Comparison of ENCODE assay signal across 26 mouse cellular contexts in genomic region chr13:48192476-48192875, GRCm38 (mm10).
DNase-seq lines count a peak whose midpoint lies in the region; ATAC-seq and TF ChIP-seq lines count a peak whose summit lies in the region.
"Had no signal": no experiment of that assay in that cellular context is flagged by ENCODE, and none has a peak within 500 bp of the region (broad histone marks: within the 10 kb centered on the region; RNA-seq: fewer than 3 reads in every experiment).

No protein-coding gene starts in this region.

- ATAC-seq in limb, embryonic 14.5 days (ENCODE audit: low FRiP score, low read depth) = no peak
- no peak for ATAC-seq in embryonic facial prominence, embryonic 14.5 days (ENCODE audit: low read depth)
- ATAC-seq: forebrain, embryonic 15.5 days; hindbrain, postnatal 0 days; intestine, embryonic 15.5 days; midbrain, embryonic 13.5 days had no signal

- no peak for TF ChIP-seq POLR2A in limb, embryonic 14.5 days (IDR thresholded peaks at IDR 0.05; ENCODE audit: borderline replicate concordance, extremely low read depth, insufficient read depth, insufficient read length)

- H3K4me1 ChIP-seq in limb, embryonic 14.5 days (ENCODE audit: control insufficient read depth, insufficient read depth, low read length) = no peaks in the 10 kb centered on the region
- no peaks in the 10 kb centered on the region for H3K4me1 ChIP-seq in limb, embryonic 10.5 days
- no peaks in the 10 kb centered on the region for H3K4me1 ChIP-seq in ES-E14 (ENCODE audit: control insufficient read depth in 2 of 2, insufficient read depth in 2 of 2, low read length in 2 of 2, poor library complexity in 1 of 2)
- no peaks in the 10 kb centered on the region for H3K4me1 ChIP-seq in embryonic facial prominence, embryonic 14.5 days (ENCODE audit: control insufficient read depth, insufficient read depth, low read length)
- H3K4me1 ChIP-seq: embryonic facial prominence, embryonic 12.5 days; forebrain, embryonic 10.5 days; forebrain, embryonic 15.5 days; intestine, embryonic 15.5 days; liver, embryonic 15.5 days; midbrain, embryonic 13.5 days had no signal

- no peak overlapping the region for H3K4me2 ChIP-seq in limb, embryonic 14.5 days (replicated peaks; ENCODE audit: low read depth, low read length, severe bottlenecking)
- H3K4me2 ChIP-seq in embryonic facial prominence, embryonic 14.5 days (ENCODE audit: low read depth, low read length) = no peak overlapping the region
- H3K4me2 ChIP-seq: embryonic facial prominence, embryonic 12.5 days; forebrain, embryonic 15.5 days; intestine, embryonic 15.5 days; liver, embryonic 15.5 days; midbrain, embryonic 13.5 days had no signal

- in situ Hi-C loops in ES-E14 (cut with MboI; ENCODE audit: low sequenced_read_pairs in 2 of 2, unreplicated experiment in 2 of 2) = no loop called here

- no peak overlapping the region for H3K4me3 ChIP-seq in limb, embryonic 14.5 days (replicated peaks; ENCODE audit: low read length)
- no peak overlapping the region for H3K4me3 ChIP-seq in limb, embryonic 10.5 days
- H3K4me3 ChIP-seq in ES-E14 (ENCODE audit: insufficient read depth in 1 of 2, low read depth in 1 of 2, low read length in 2 of 2, poor library complexity in 1 of 2, severe bottlenecking in 1 of 2) = no peak overlapping the region
- no peak overlapping the region for H3K4me3 ChIP-seq in embryonic facial prominence, embryonic 14.5 days (ENCODE audit: low read depth, low read length)
- H3K4me3 ChIP-seq: embryonic facial prominence, embryonic 12.5 days; forebrain, embryonic 10.5 days; forebrain, embryonic 15.5 days; intestine, embryonic 15.5 days; liver, embryonic 15.5 days; midbrain, embryonic 13.5 days had no signal

- no peak overlapping the region for H3K27ac ChIP-seq in limb, embryonic 14.5 days (replicated peaks; ENCODE audit: low read depth, low read length)
- no peak overlapping the region for H3K27ac ChIP-seq in limb, embryonic 10.5 days
- H3K27ac ChIP-seq in ES-E14 (ENCODE audit: insufficient read depth, low read depth, low read length, poor library complexity, severe bottlenecking) = no peak overlapping the region
- no peak overlapping the region for H3K27ac ChIP-seq in embryonic facial prominence, embryonic 14.5 days (replicated peaks; ENCODE audit: low read depth, low read length)
- H3K27ac ChIP-seq: embryonic facial prominence, embryonic 12.5 days; forebrain, embryonic 10.5 days; forebrain, embryonic 15.5 days; hindbrain, postnatal 0 days; intestine, embryonic 15.5 days; liver, embryonic 15.5 days; macrophage; midbrain, embryonic 13.5 days had no signal

- H3K27me3 ChIP-seq in limb, embryonic 14.5 days (ENCODE audit: control insufficient read depth, insufficient read depth, low read length) = no peaks in the 10 kb centered on the region
- H3K27me3 ChIP-seq in limb, embryonic 10.5 days (ENCODE audit: low read depth, poor library complexity, severe bottlenecking) = no peaks in the 10 kb centered on the region
- H3K27me3 ChIP-seq in embryonic facial prominence, embryonic 14.5 days (replicated peaks; ENCODE audit: control insufficient read depth, insufficient read depth, low read length) = no peaks in the 10 kb centered on the region
- H3K27me3 ChIP-seq: embryonic facial prominence, embryonic 12.5 days; forebrain, embryonic 15.5 days; intestine, embryonic 15.5 days; liver, embryonic 15.5 days; midbrain, embryonic 13.5 days had no signal

- WGBS in limb, embryonic 14.5 days = 75% methylated on average over 2 of the region's 2 CpGs
- WGBS in limb, embryonic 10.5 days = 88% methylated on average over 2 of the region's 2 CpGs
- 84% methylated on average over 2 of the region's 2 CpGs for WGBS in embryonic facial prominence, embryonic 14.5 days

- no peaks in the 10 kb centered on the region for H3K36me3 ChIP-seq in limb, embryonic 14.5 days (ENCODE audit: control insufficient read depth, insufficient read depth, low read length)
- H3K36me3 ChIP-seq in limb, embryonic 10.5 days = no peaks in the 10 kb centered on the region
- H3K36me3 ChIP-seq in ES-E14 (ENCODE audit: control insufficient read depth, insufficient read depth, low read length, poor library complexity, severe bottlenecking) = no peaks in the 10 kb centered on the region
- H3K36me3 ChIP-seq in embryonic facial prominence, embryonic 14.5 days (ENCODE audit: control insufficient read depth, insufficient read depth, low read length) = no peaks in the 10 kb centered on the region
- H3K36me3 ChIP-seq: embryonic facial prominence, embryonic 12.5 days; forebrain, embryonic 10.5 days; forebrain, embryonic 15.5 days; intestine, embryonic 15.5 days; liver, embryonic 15.5 days; midbrain, embryonic 13.5 days had no signal

- DNase-seq in embryo, embryonic 10.5 days (ENCODE audit: low spot score) = peak; percentile 17
- no peak for DNase-seq in embryo, embryonic 9.5 days (ENCODE audit: extremely low spot score)
- peak; percentile 7 for DNase-seq in limb, embryonic 14.5 days (ENCODE audit: low spot score)
- DNase-seq in limb, embryonic 10.5 days (ENCODE audit: low spot score) = no peak
- DNase-seq in ES-E14 (ENCODE audit: low read depth, low spot score) = peak; percentile 9
- DNase-seq in embryonic facial prominence, embryonic 14.5 days (ENCODE audit: low spot score) = peak; percentile 21
- DNase-seq in frontal cortex, postnatal 14 days (ENCODE audit: low spot score in 2 of 2) = no peak
- DNase-seq in frontal cortex, postnatal 10 days (ENCODE audit: low spot score in 2 of 2) = no peak
- DNase-seq: adrenal gland, postnatal 10 days; cerebellum, adult 8-10 months; cerebellum, postnatal 36 days; gastrocnemius, postnatal 10 days; kidney, adult 2 months; kidney, postnatal 10 days; layer of hippocampus, adult 9-11 months; spleen, adult 18-20 months; thymus, adult 2 months; thymus, postnatal 36 days had no signal

- no peak overlapping the region for H3K9ac ChIP-seq in limb, embryonic 14.5 days (ENCODE audit: low read depth, low read length, severe bottlenecking)
- H3K9ac ChIP-seq in ES-E14 (ENCODE audit: insufficient read depth, low read depth, low read length, poor library complexity, severe bottlenecking) = no peak overlapping the region
- no peak overlapping the region for H3K9ac ChIP-seq in embryonic facial prominence, embryonic 14.5 days (ENCODE audit: low read depth, low read length)
- H3K9ac ChIP-seq: embryonic facial prominence, embryonic 12.5 days; forebrain, embryonic 15.5 days; intestine, embryonic 15.5 days; liver, embryonic 15.5 days; midbrain, embryonic 13.5 days had no signal

- H3K9me3 ChIP-seq in limb, embryonic 14.5 days (ENCODE audit: control insufficient read depth, low read length) = no peaks in the 10 kb centered on the region
- H3K9me3 ChIP-seq in limb, embryonic 10.5 days (replicated peaks) = no peaks in the 10 kb centered on the region
- H3K9me3 ChIP-seq in ES-E14 (ENCODE audit: control insufficient read depth, insufficient read depth, low read depth, low read length) = no peaks in the 10 kb centered on the region
- no peaks in the 10 kb centered on the region for H3K9me3 ChIP-seq in embryonic facial prominence, embryonic 14.5 days (ENCODE audit: control insufficient read depth, low read length)
- H3K9me3 ChIP-seq: embryonic facial prominence, embryonic 12.5 days; forebrain, embryonic 10.5 days; forebrain, embryonic 15.5 days; intestine, embryonic 15.5 days; liver, embryonic 15.5 days; midbrain, embryonic 13.5 days had no signal

TF ChIP-seq in ES-E14, 5 proteins besides CTCF, POLR2A, EP300 and RAD21:
- no peak for TF ChIP-seq ZC3H11A (IDR thresholded peaks at IDR 0.05; ENCODE audit: borderline replicate concordance, low read depth, low read length)
- no peak for TF ChIP-seq ZNF384 (IDR thresholded peaks at IDR 0.05; ENCODE audit: low read depth, low read length)
- TF ChIP-seq CHD2 (IDR thresholded peaks at IDR 0.05; ENCODE audit: low read depth, low read length) = no peak
- TF ChIP-seq HCFC1 (IDR thresholded peaks at IDR 0.05; ENCODE audit: borderline replicate concordance, insufficient read depth, low read length) = no peak
- no peak for TF ChIP-seq MAFK (IDR thresholded peaks at IDR 0.05; ENCODE audit: insufficient read depth, low read depth, low read length)

Comparison
In these comparisons a context has a peak if more than half of its experiments do, and no peak if none do; other contexts are left out.
1. DNase-seq: peak in embryo, embryonic 10.5 days (single experiment), limb, embryonic 14.5 days (single experiment), ES-E14 (single experiment) and embryonic facial prominence, embryonic 14.5 days (single experiment); none in embryo, embryonic 9.5 days (single experiment), limb, embryonic 10.5 days (single experiment), frontal cortex, postnatal 14 days (0 of 2) and frontal cortex, postnatal 10 days (0 of 2).